Mouse (Mus musculus) midbrain, embryonic 14.5 days (tissue): ENCODE measurements around the gene Thoc6. TPM values are rescaled to one million over a fixed set of nuclear protein-coding genes. Genes with fewer than 3 reads are reported as not detected.

ENCODE experiments used
- ATAC-seq: fragments of 200-750 bp; cut with Nextera tagmentation; 2 replicates; pipeline ENCODE4 v1.8.0; 2017; ENCODE audit warnings: moderate number of reproducible peaks, moderate library complexity; ENCODE audit not compliant: low FRiP score, low TSS enrichment
- DNase-seq: peaks from one replicate; pipeline ENCODE4 v3.0.0-alpha.2; 2015
- H3K27ac ChIP-seq: fragments of 300-500 bp; sonication (generic); replicated peaks from 2 replicates; pipeline ENCODE4 v1.5.1; 2014; ENCODE audit warnings: mild to moderate bottlenecking, low read depth, low read length, moderate library complexity
- H3K27me3 ChIP-seq: fragments of 300-500 bp; sonication (generic); 2 replicates; pipeline ENCODE4 v1.6.1; 2014; ENCODE audit warnings: low read length, control low read depth, mixed read lengths; ENCODE audit not compliant: control insufficient read depth, insufficient read depth
- H3K36me3 ChIP-seq: fragments of 300-500 bp; sonication (generic); 2 replicates; pipeline ENCODE4 v1.6.1; 2014; ENCODE audit warnings: low read length, control low read depth; ENCODE audit not compliant: control insufficient read depth, insufficient read depth
- H3K4me1 ChIP-seq: fragments of 300-500 bp; sonication (generic); 2 replicates; pipeline ENCODE4 v1.6.1; 2014; ENCODE audit warnings: mild to moderate bottlenecking, antibody characterized with exemption, low read length, control low read depth; ENCODE audit not compliant: control insufficient read depth, insufficient read depth
- H3K4me2 ChIP-seq: fragments of 300-500 bp; sonication (generic); 2 replicates; pipeline ENCODE4 v1.6.1; 2014; ENCODE audit warnings: mild to moderate bottlenecking, low read length, moderate library complexity
- H3K4me3 ChIP-seq: fragments of 300-500 bp; sonication (generic); replicated peaks from 2 replicates; pipeline ENCODE4 v1.5.1; 2014; ENCODE audit warnings: low read depth, low read length
- H3K9ac ChIP-seq: fragments of 300-500 bp; sonication (generic); replicated peaks from 2 replicates; pipeline ENCODE4 v1.6.1; 2014; ENCODE audit warnings: mild to moderate bottlenecking, low read length, moderate library complexity
- H3K9me3 ChIP-seq: fragments of 300-500 bp; sonication (generic); 2 replicates; pipeline ENCODE4 v1.6.1; 2016; ENCODE audit warnings: low read length, control low read depth, mixed read lengths; ENCODE audit not compliant: control insufficient read depth
- whole genome bisulfite sequencing: fragments of 180-500 bp; shearing (Covaris S2); extraction: QIAGEN DNeasy Blood & Tissue Kit; methylation state at CpG from one replicate; pipeline ENCODE4 v1.1.7; 2014; 5-methylcytosine and 5-hydroxymethylcytosine counted together
- polyA plus RNA-seq: library from polyadenylated mRNA; unstranded; fragments of >200 nt; fragmentation: Nextera tagmentation; extraction: Ambion mirVana; gene quantifications from 2 replicates; pipeline ENCODE4 v1.2.1, GENCODE M21; 2014

The Thoc6 gene
- polyA plus RNA-seq, 1 experiment from 2014 or later: 43.9 TPM

DNA sequence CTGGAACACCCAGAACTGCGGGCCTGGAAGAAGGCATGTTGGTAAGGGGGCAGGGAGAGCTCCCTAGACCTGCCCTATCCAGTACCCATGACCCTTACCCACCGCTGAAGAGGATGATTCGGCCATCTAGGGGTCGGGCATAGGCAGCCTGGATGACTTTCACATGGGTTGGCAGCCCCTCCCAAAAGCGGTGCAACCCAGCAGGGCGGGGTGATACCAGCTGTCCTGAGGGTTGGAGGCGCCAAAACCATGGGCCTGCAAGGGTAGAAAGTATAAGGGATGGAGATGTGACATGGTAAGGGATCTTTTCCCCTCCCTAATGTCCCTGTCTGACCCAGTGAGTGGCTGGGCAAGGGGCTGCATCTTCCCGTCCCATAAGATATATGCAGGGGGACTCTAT lies 42.4 kb downstream of the Thoc6 start:
- ATAC-seq (no peak), DNase-seq (no peak)
- no peak overlapping the region for H3K9ac ChIP-seq
- no peak overlapping the region for H3K4me2 ChIP-seq
- no peak overlapping the region for H3K4me3 ChIP-seq
- H3K27ac ChIP-seq: no peak overlapping the region
- no peaks in the 10 kb centered on the region for H3K36me3 ChIP-seq
- no peaks in the 10 kb centered on the region for H3K4me1 ChIP-seq
- WGBS: 78% methylated on average over 8 of the region's 8 CpGs
- no peaks in the 10 kb centered on the region for H3K27me3 ChIP-seq
- H3K9me3 ChIP-seq: no peaks in the 10 kb centered on the region

DNA sequence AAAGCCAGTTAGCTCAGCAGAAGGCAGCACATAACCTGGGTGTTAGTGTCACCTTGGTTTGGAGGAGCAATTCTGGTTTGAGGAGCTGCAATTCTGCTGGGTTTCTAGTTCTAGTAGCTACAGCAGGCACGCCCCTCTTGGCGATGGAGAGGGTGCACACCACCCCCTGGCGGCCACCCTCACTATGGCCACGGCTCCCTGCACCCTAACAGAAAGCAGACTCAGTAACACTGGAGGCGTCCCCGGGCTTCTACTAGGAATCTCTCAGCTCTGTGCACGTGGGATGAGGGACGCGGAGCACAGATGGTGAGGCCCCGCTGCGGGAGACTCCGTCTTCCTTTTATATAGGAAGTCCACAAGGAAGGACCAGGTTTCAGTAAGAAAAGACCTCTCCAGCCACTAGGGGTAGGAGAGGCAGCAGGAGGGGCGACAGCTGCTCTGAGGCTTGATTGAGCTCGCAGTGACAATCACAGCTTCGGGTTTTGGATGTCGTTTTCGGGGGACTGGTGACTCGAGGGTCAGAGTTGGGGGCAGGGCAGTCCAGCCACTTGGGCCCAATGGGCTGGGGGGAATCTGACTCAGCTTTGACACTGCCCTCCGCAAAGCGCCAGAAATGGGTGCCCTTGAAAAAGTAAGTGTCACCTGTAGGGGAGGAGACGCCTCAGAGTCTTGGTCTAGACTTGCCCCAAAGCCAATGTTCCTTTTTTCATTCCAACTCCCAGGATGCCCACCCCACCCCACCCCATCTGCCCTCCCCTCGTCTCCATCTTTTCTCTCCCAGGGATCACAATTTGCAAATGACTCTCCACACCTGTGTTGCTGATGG lies 43.3 kb downstream of the Thoc6 start:
- no peaks in the 10 kb centered on the region for H3K27me3 ChIP-seq
- 0 out of 2 replicates have a peak overlapping the region, but pooled peaks have one; percentile 14 for H3K9ac ChIP-seq
- DNase-seq (peak; percentile 70), ATAC-seq (peak; percentile 55; the same call in 1 of the 2 replicates)
- H3K36me3 ChIP-seq: no peaks in the 10 kb centered on the region
- H3K9me3 ChIP-seq: no peaks in the 10 kb centered on the region
- H3K27ac ChIP-seq: no peak overlapping the region
- H3K4me1 ChIP-seq: no peaks in the 10 kb centered on the region
- 19% methylated on average over 22 of the region's 22 CpGs for WGBS
- H3K4me2 ChIP-seq: peak overlapping the region; percentile 39
- no peak overlapping the region for H3K4me3 ChIP-seq

DNA sequence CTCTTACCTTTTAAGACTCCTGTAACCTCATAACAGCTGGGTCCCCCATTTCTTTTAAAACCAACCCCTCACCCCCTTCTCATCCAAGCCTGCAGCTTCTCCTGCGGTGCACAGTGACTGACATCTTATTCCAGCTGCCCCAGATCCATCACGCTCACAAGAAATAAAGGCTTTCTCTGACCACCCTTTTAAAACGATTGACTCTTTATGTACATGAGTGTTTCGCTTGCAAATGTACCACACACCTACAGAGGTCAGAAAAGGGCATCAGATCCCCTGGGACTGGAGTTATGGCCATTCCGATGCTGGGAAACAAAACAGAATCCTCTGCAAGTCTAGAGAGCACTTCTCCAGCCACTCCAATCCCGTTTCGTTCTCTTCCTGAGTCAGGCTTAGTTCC lies 45.9 kb downstream of the Thoc6 start:
- 29% methylated on average over 7 of the region's 7 CpGs for WGBS
- H3K9me3 ChIP-seq: no peaks in the 10 kb centered on the region
- no peak for DNase-seq
- no peaks in the 10 kb centered on the region for H3K27me3 ChIP-seq
- no peaks in the 10 kb centered on the region for H3K36me3 ChIP-seq
- H3K4me2 ChIP-seq: no peak overlapping the region
- no peak for ATAC-seq
- H3K9ac ChIP-seq: no peak overlapping the region
- H3K4me1 ChIP-seq: no peaks in the 10 kb centered on the region
- no peak overlapping the region for H3K27ac ChIP-seq
- no peak overlapping the region for H3K4me3 ChIP-seq

DNA sequence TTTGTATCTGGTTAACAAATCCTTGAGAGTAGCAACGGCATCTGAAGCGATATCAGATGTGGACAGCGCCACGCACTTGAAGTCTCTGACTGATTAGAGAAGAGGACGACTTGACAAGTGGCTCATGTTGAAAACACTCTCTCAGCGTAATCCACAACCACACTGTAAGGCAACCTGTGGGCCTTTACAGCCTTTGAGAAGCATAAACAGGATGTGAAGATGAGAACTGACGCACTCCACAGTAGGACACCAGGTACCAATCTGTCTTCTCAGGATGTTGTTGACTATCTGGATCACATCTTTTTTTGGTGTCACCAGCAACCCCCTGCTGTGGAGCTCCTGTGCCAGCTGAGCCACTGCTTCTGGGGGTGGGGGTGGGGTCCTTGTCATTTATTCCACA lies 53.3 kb downstream of the Thoc6 start:
- ATAC-seq (no peak), DNase-seq (no peak)
- Histone ChIP-seq H3K9ac (no peak overlapping the region), H3K9me3 (no peaks in the 10 kb centered on the region), H3K4me2 (no peak overlapping the region), H3K27ac (no peak overlapping the region), H3K4me1 (no peaks in the 10 kb centered on the region), H3K36me3 (no peaks in the 10 kb centered on the region), H3K27me3 (no peaks in the 10 kb centered on the region), H3K4me3 (no peak overlapping the region)
- WGBS: 85% methylated on average over 7 of the region's 7 CpGs

Other genes starting within 250 kb of the Thoc6 start
- gene Vmn2r117, start 194.2 kb downstream of the Thoc6 start, polyA plus RNA-seq: not detected in 2 replicates
- 16.8 and 19.1 TPM in 2 replicates for gene Zfp213, start 109.6 kb downstream of the Thoc6 start, polyA plus RNA-seq
- 24.8 and 31.4 TPM in 2 replicates for gene Zfp13, start 74.4 kb downstream of the Thoc6 start, polyA plus RNA-seq
- not detected in 2 replicates for gene Zscan10, start 73.0 kb downstream of the Thoc6 start, polyA plus RNA-seq
- 0.38 and 1.1 TPM in 2 replicates for gene Mmp25, start 28.6 kb downstream of the Thoc6 start, polyA plus RNA-seq
- 0.26 TPM in 1 of 2 replicates, not detected in the other for gene Bicdl2, start 13.4 kb downstream of the Thoc6 start, polyA plus RNA-seq
- 110 and 150 TPM in 2 replicates for gene Hcfc1r1, start 286 bp downstream of the Thoc6 start, polyA plus RNA-seq
- 1.2 and 1.9 TPM in 2 replicates for gene Tnfrsf12a, start 3.6 kb upstream of the Thoc6 start, polyA plus RNA-seq
- gene Cldn6, start 5.4 kb upstream of the Thoc6 start, polyA plus RNA-seq: not detected in 2 replicates
- 0.50 and 0.92 TPM in 2 replicates for gene Cldn9, start 10.1 kb upstream of the Thoc6 start, polyA plus RNA-seq
- gene 1520401A03Rik, start 48.9 kb upstream of the Thoc6 start, polyA plus RNA-seq: not detected in 2 replicates
- gene Pkmyt1, start 52.5 kb upstream of the Thoc6 start, polyA plus RNA-seq: 16.2 and 18.2 TPM in 2 replicates
- 56.6 and 69.2 TPM in 2 replicates for gene Paqr4, start 67.0 kb upstream of the Thoc6 start, polyA plus RNA-seq
- 0.71 and 0.80 TPM in 2 replicates for gene Kremen2, start 72.0 kb upstream of the Thoc6 start, polyA plus RNA-seq
- gene Flywch1, start 97.7 kb upstream of the Thoc6 start, polyA plus RNA-seq: 210 and 220 TPM in 2 replicates
- gene Flywch2, start 112.2 kb upstream of the Thoc6 start, polyA plus RNA-seq: 70.7 and 95.4 TPM in 2 replicates
- gene Srrm2, start 116.7 kb upstream of the Thoc6 start, polyA plus RNA-seq: 498 and 502 TPM in 2 replicates
- gene Elob, start 155.3 kb upstream of the Thoc6 start, polyA plus RNA-seq: 1,255 and 1,621 TPM in 2 replicates
- 0.41 TPM in 1 of 2 replicates, not detected in the other for gene Prss33, start 162.2 kb upstream of the Thoc6 start, polyA plus RNA-seq
- gene Prss32, start 170.0 kb upstream of the Thoc6 start, polyA plus RNA-seq: not detected in 2 replicates
- gene Prss41, start 170.3 kb upstream of the Thoc6 start, polyA plus RNA-seq: 1.00 and 2.2 TPM in 2 replicates
- not detected in 2 replicates for gene Prss21, start 194.2 kb upstream of the Thoc6 start, polyA plus RNA-seq
- not detected in 2 replicates for gene Dcpp1, start 207.0 kb upstream of the Thoc6 start, polyA plus RNA-seq
- not detected in 2 replicates for gene Dcpp2, start 207.0 kb upstream of the Thoc6 start, polyA plus RNA-seq
- gene Dcpp3, start 243.6 kb upstream of the Thoc6 start, polyA plus RNA-seq: not detected in 2 replicates